Mouse (Mus musculus) ES-E14 (cell line): ENCODE results near the gene Tmem132b. TPM values are rescaled to one million over a fixed set of nuclear protein-coding genes. Genes with fewer than 3 reads are reported as not detected.

Experiments
- DNase-seq: peaks from one replicate; pipeline ENCODE4 v3.0.0-alpha.2; 2013; ENCODE audit warnings: low read depth, low spot score
- H3K27ac ChIP-seq: 2 replicates; pipeline ENCODE4 v1.5.1; 2012; ENCODE audit warnings: low read depth, mild to moderate bottlenecking, low read length, moderate library complexity, mixed read lengths; ENCODE audit not compliant: poor library complexity, insufficient read depth, severe bottlenecking
- H3K36me3 ChIP-seq: 2 replicates; pipeline ENCODE4 v1.6.1; 2012; ENCODE audit warnings: mild to moderate bottlenecking, low read length, moderate library complexity, mixed read lengths; ENCODE audit not compliant: control insufficient read depth, poor library complexity, insufficient read depth, severe bottlenecking
- H3K4me1 ChIP-seq, 2 experiments: fragments of 150-350 bp in 1 of 2; sonication (generic) in 1 of 2; 2 replicates each; pipeline ENCODE4 v1.6.1; 2012; ENCODE audit warnings: low read length in 2 of 2, mild to moderate bottlenecking in 1 of 2, mixed read lengths in 1 of 2; ENCODE audit not compliant: control insufficient read depth in 2 of 2, insufficient read depth in 2 of 2, poor library complexity in 1 of 2
- H3K4me3 ChIP-seq, 2 experiments: fragments of 150-350 bp in 1 of 2; sonication (generic) in 1 of 2; 2 replicates each; pipeline ENCODE4 v1.5.1; 2012; ENCODE audit warnings: low read length in 2 of 2, low read depth in 1 of 2, mild to moderate bottlenecking in 1 of 2, mixed read lengths in 1 of 2; ENCODE audit not compliant: insufficient read depth in 1 of 2, poor library complexity in 1 of 2, severe bottlenecking in 1 of 2
- H3K9ac ChIP-seq: 2 replicates; pipeline ENCODE4 v1.6.1; 2012; ENCODE audit warnings: low read depth, mild to moderate bottlenecking, low read length, mixed read lengths; ENCODE audit not compliant: poor library complexity, insufficient read depth, severe bottlenecking
- H3K9me3 ChIP-seq: fragments of 150-350 bp; sonication (generic); 2 replicates; pipeline ENCODE4 v1.6.1; 2012; ENCODE audit warnings: low read depth, mild to moderate bottlenecking, low read length; ENCODE audit not compliant: control insufficient read depth, insufficient read depth
- CHD2 ChIP-seq: IDR thresholded peaks from 2 replicates; pipeline ENCODE4 v1.6.1; 2014; ENCODE audit warnings: mild to moderate bottlenecking, low read depth, low read length, inconsistent platforms
- HCFC1 ChIP-seq: IDR thresholded peaks from 2 replicates; pipeline ENCODE4 v1.6.1; 2012; ENCODE audit warnings: low read length, inconsistent platforms, borderline replicate concordance; ENCODE audit not compliant: insufficient read depth
- MAFK ChIP-seq: IDR thresholded peaks from 2 replicates; pipeline ENCODE4 v1.6.1; 2014; ENCODE audit warnings: mild to moderate bottlenecking, low read depth, low read length, inconsistent platforms; ENCODE audit not compliant: insufficient read depth
- ZC3H11A ChIP-seq: IDR thresholded peaks from 2 replicates; pipeline ENCODE4 v1.6.1; 2012; ENCODE audit warnings: low read depth, mild to moderate bottlenecking, inconsistent platforms, low read length, borderline replicate concordance
- ZNF384 ChIP-seq: IDR thresholded peaks from 2 replicates; pipeline ENCODE4 v1.6.1; 2012; ENCODE audit warnings: low read depth, low read length, inconsistent platforms
- in situ Hi-C, 2 experiments: fragments of 600-800 bp; cut with MboI; formaldehyde crosslinking; loops; one replicate each; pipeline ENCODE4 v1.15.1; 2025; ENCODE audit warnings: low sequenced_read_pairs in 2 of 2, inconsistent platforms in 1 of 2; ENCODE audit not compliant: unreplicated experiment in 2 of 2
- total RNA-seq: library from RNA; depleted of rRNA; stranded (reverse); fragments of 300-350 nt; gene quantifications from 2 replicates; pipeline ENCODE4 v1.2.3, GENCODE M21; 2012

The Tmem132b gene
- total RNA-seq, 1 experiment: 0.13 TPM

- H3K9me3 ChIP-seq: no peaks in the 10 kb centered on the region
- no peak overlapping the region for H3K4me3 ChIP-seq
- no peak overlapping the region for H3K9ac ChIP-seq
- H3K27ac ChIP-seq: no peak overlapping the region
- H3K36me3 ChIP-seq: no peaks in the 10 kb centered on the region
- in situ Hi-C loops: no loop called here
- no peak for DNase-seq
- H3K4me1 ChIP-seq: peaks cover 0 to 5% of the 10 kb centered on the region in 2 experiments; a peak in 1 of 4 replicates
- TF ChIP-seq CHD2 (no peak), ZC3H11A (no peak), HCFC1 (no peak), ZNF384 (no peak), MAFK (no peak)
Observed at GRCm38 (mm10) chr5:125641531-125642147, 110.1 kb downstream of the Tmem132b start.

- no peak for TF ChIP-seq MAFK
- TF ChIP-seq ZNF384: no peak
- TF ChIP-seq HCFC1: no peak
- no peak for DNase-seq
- no peaks in the 10 kb centered on the region for H3K9me3 ChIP-seq
- in situ Hi-C loops: no loop called here
- H3K4me1 ChIP-seq: peaks cover 0 to 3% of the 10 kb centered on the region in 2 experiments; a peak in 1 of 4 replicates
- H3K36me3 ChIP-seq: no peaks in the 10 kb centered on the region
- H3K27ac ChIP-seq: no peak overlapping the region
- no peak overlapping the region for H3K9ac ChIP-seq
- H3K4me3 ChIP-seq: no peak overlapping the region
Observed at GRCm38 (mm10) chr5:125648236-125648635, 116.7 kb downstream of the Tmem132b start.

- Histone ChIP-seq H3K4me3 (no peak overlapping the region), H3K9me3 (no peaks in the 10 kb centered on the region), H3K36me3 (no peaks in the 10 kb centered on the region), H3K4me1 (no peaks in the 10 kb centered on the region), H3K9ac (no peak overlapping the region), H3K27ac (no peak overlapping the region)
- in situ Hi-C loops: loop anchor here in 1 of 2 experiments (25.0 kb wide), 1 partner anchor 112 kb away; no protein-coding TSS in a partner anchor
- TF ChIP-seq MAFK (no peak), CHD2 (no peak), ZC3H11A (no peak), ZNF384 (no peak), HCFC1 (no peak)
- DNase-seq: no peak
Observed at GRCm38 (mm10) chr5:125649982-125650381, 118.4 kb downstream of the Tmem132b start.

- 0 out of 4 replicates have a peak, but pooled peaks cover 0 to 2% of the 10 kb centered on the region in 2 experiments for H3K4me1 ChIP-seq
- DNase-seq: no peak
- TF ChIP-seq HCFC1 (no peak), MAFK (no peak), ZC3H11A (no peak), ZNF384 (no peak), CHD2 (no peak)
- no peak overlapping the region for H3K27ac ChIP-seq
- H3K4me3 ChIP-seq: no peak overlapping the region
- H3K9me3 ChIP-seq: no peaks in the 10 kb centered on the region
- no peaks in the 10 kb centered on the region for H3K36me3 ChIP-seq
- in situ Hi-C loops: loop anchor here in 1 of 2 experiments (25.0 kb wide), 1 partner anchor 104 kb away; no protein-coding TSS in a partner anchor
- H3K9ac ChIP-seq: no peak overlapping the region
Observed at GRCm38 (mm10) chr5:125658101-125658500, 126.5 kb downstream of the Tmem132b start.
